Mouse (Mus musculus): ENCODE results near the gene Sdsl.
A peak's percentile ranks its signal among the peaks of the same experiment; 100 is the strongest.
"Not testable (repeated sequence)": the region's sequence is repeated elsewhere in the genome, so short reads cannot be mapped to it uniquely, and the experiment has no call there.

The Sdsl gene

DNA sequence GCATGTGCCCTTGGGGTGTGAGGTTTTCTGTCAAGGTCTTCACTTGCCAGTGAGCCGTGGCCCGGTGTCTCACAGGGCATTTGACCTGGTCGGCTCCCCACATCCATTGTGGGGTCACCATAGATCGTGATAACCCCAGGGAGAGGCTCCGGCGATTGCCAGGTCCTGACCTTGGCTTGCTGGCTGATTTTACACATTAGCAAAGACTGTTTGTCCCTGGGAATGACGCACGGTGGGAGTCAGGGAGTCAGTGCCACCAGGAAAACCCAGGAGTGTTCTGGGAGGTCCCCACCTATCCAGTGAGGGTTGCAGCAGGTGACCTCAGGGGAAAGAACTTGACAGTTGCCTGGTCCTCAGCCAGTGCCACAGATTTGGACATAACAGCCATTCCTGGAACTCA is at the start of gene Sdsl:
Gene Sdsl (minus strand): TSS at position 41 of the 400 bp plus-strand sequence.
- no peak for DNase-seq

DNA sequence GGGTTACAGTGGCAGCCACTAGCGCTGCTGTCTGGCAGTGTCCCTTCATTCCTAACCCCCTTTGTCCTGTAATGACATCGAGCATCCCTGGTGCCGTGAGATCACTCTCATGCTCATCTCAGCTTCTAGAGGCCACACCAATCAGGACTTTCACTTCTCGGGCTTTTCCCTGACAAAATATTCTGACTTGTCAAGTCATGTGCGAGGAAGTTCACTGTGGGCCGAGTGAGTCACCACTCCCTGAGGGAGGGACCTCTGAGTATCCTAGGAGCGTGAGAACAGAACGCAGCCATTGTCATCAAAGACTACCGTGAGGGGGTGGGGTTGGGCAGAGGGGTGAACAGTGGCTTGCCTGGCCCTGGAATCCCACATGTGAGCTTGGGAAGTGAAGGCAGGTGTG is 44.9 kb upstream of the Sdsl start:
- peak; percentile 42 for DNase-seq

DNA sequence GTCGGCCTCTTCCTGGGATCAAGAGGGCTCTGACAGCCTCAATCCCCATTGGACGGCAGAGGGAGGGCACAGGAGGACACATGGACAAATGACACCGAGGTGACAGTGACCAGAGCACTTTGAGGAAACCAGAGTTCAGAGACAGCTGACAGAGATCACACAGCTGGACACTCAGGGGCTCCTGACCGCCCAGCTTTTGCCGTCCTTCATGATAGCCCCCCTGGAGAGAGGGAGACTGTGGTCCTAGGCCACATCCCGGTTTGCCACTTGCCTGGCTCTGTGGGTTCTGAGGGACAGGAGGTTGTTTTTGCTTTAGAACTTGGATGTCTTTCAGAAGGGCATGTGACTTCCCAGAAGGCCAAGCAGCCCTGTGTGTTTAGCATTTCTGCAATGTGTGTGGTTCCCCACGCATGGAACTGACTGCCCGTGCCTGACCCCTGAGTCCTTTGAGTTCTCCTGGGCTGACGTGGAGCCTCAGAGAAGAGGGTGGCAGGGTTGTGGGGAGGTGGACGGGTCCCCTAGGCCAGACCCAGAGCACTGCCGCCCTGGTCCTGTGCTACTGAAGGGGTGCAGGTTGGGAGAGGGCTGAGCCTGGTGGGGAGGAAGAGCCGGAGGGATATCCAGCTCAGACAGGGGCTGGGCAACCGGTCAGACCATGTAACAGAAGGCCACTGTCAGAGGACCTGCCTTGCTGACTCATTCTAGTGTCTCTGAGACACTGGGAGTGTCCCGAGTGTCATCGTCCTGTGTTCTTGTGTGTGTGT is 43.8 kb upstream of the Sdsl start:
- peak; percentile 56 for DNase-seq

DNA sequence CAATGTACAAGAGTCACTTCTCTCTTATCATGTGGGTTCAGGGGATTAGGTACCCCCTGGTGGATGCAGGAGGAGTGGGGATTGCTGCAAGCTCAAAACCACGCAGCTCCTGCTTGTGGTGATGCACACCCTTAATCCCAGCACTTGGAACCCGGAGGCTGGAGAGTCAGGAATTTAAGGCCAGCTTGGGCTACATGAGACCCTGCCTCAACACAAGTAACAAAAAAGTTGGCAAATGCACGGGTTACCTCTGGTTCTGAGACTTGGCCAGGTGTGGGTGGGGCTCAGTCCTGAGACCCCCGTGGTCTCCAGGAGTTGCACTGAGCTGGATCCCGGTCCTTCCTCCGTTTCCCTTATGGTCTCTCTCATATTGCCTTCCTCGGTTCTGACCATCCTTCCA is 42.8 kb upstream of the Sdsl start:
- no peak for DNase-seq

DNA sequence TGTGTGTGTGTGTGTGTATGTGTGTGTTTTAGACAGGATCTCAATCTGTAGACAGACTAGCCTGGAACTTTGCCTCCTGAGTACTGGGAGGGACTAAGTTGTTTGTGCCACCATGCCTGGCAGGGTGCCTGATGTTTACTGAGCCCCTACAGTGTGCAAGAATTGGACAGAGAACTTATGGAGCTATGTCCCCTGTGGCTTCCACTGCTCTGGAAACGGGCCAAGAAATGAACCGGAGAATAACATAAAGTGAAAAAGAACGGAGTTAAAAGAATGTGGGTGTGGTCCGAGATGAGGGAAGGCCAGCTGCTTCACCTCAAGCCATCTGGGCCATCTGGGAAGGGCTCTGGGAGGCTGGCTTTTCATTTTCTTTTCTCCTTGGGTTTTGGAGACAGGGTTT is 42.1 kb upstream of the Sdsl start:
- DNase-seq, result peak; percentile 82

DNA sequence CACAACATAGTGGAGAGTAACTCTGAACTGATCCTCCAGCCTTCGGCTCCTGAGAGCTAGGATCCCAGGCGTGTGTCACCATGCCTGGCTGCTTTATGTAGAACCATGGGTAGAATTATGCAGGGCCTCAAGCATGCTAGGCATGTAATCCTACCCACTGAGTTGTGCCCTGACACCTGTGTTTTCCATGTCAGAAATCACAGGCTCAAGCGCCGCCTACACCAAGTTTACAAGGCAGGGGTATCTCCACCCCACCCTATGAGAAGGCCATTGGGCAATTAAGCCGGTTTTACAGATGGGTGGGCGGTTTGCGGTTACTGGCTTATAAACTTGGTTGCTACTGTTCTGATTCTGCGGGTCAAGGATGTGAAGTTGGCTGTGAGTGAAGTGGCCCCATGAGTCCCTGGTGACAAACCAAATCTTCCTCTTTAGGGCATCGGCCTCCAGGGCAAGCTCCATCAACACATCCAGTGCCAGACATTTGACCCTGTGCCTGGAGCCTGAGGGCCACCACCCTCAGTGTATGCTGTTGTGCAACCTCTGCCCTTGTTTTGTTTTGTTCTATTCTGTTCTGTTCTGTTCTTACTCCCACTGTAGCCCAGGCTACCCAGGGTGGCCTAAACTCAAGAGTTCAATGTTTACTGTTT is 41.5 kb upstream of the Sdsl start:
- DNase-seq, result peak; percentile 27

DNA sequence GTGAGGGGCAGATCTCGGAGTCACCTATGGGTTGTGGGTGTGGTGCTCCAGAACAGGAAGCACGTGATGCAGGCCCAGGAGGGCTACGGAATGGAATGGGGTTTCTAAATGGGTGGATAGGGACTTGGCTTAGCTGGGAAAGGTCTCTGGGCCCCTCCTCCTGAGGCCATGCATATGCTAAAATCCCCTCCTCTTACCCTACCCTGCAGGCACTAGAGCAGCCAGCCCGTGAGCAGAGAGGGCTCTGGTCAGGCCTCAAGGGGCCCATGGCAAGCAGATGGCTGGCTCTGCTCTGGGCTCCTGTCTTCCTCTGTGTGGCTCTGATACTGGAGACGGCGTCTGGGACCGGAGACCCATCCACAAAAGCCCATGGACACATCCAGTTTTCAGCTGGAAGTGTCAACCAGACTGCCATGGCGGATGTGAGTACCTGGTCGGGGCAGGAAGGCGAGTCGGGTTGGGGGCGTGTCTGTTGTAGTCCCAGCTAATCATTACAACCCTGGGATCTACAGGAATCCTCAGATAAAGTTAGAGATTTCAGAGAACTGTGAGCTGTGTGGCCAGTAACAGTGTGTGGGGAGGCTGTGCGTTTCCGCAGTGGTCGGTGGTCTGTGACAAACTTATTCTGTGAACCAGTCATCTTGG is 40.4 kb upstream of the Sdsl start:
- no peak for DNase-seq

DNA sequence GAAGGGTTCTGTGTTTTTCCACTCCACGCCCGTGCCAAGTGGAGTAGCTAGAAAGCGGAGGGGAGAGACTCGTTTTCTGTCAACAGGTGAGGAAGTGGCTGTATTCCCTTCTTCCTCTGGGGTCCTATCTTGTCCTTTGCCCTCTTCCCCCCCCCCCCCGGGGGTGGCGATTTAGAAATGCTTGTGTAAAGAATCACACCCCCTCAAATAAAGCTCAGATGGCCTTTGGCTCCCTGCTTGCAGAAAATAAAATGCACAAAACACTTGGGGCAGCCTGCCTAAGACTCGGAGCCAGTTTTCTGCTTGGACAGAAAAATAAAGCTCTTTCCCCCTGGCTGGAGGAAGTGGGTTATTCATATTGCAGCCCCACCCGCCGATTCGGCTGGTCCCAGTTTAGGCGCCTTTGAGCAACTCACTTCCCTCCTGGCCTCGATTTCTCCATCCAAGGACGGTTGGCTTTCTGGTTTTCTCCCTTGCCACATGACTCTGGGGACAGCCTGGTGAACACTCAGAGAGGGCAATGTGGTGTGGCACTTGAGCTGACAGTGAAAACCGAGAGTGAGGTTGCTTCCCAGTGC is 39.1 kb upstream of the Sdsl start:
- DNase-seq, result peak; percentile 57

DNA sequence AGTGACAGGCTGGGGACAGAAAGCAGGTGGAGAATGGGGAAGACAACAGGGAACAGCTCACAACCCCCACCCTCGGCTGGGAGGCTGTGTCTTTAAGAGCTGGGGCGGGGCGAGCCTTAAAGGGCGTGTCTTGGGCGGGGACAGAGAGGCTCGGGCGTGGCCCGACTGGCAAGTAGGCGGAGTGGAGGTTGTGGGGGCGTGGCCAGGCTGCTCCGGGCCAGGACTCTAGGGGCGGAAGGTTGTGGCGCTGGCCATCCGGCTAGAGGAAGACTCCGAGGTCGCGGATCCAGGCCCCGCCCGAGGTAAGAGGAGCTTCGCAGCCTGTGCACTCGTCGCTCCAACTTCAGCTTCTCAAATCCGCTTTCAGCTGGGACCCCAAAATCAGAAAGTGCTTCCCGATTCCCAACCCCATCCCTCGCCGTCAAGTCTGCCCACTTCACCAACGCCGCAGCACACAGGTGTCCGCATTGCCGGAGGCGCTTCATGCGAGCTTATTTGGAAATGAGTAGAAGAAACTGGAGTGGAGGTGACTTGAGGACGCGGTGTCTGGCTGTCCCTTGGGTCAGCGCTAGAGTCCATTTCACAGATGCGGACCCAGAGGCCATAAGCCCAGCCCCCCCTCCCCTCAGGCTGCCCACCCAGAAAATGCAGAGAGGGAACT is 38.5 kb upstream of the Sdsl start, which contains the start of gene Slc8b1:
Gene Slc8b1 (plus strand): TSS at position 187 of the 661 bp plus-strand sequence.
- peak; percentile 97 for DNase-seq

DNA sequence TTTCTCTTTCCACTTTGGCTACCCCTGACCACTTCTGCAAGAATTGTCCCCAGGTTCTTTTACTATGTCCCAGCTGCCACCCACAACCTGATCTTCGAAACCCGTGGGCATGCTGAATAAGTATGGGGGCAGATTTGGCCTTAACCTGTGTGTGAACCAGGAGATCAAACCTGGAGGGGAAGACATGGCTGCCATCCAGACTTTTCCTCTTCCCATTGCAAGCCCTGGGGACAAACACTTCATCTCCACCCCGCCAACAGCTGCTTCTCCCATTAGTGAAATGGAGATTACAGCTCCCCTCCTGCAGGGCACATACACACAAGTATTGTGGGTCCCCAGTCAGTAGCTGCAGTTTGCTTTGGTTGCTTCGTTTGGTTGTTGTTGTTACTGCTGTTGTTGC is 34.7 kb upstream of the Sdsl start:
- DNase-seq, result peak; percentile 39

DNA sequence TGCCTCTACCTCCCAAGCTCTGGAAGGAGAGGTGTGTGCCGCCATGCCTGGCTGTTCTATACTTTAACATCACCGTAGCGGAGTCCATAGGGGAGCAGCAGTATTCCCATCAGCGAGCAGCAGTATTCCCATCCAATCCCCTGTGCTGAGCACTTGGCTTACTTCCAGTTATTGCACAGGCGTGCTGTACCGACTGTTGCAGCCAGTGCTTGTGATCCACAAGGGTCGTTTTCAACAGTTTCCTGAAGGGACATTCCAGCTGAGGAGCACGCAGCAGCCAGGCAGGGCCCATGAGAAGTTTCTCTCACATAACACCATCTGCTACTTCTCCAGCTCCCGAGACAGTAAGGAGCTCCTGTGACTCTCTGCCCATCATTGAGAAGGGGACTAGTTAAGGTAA is 33.9 kb upstream of the Sdsl start:
- DNase-seq, result no peak

DNA sequence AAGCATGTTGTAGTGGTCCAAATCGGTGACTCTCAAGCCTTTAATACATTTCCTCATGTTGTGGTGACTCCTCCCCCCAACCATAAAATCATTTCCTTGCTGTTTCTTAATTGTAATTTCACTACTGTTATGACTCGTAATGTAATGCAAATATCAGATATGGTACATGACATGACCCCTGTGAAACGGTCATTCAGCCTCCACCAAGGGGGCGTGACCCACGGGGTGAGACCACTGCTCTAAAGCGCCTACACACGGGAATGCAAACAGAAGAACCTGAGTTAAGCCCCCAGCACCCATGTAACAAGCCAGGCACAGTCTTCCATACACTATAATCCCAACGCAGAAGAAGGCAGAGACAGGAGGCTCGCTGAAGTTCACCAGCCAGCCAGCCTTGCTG is 33.2 kb upstream of the Sdsl start:
- no peak for DNase-seq

DNA sequence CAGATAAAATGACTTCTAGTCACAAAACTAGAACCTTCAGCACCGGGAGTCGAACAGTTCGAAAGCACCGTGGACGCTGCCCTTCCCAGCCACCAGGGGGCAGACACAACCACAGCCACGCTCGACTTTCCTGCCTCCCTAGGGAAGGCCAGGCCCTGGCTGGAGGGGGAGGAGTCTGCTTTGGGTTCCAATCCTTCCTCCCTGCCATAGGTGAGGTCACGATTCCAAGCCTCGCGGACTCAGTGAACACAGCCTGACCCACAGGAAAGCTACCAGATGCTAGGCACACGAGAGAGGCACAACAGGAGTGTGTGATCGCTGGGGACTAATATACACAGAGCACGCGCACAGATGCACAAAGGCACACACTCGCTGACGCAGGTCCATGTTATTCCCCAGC is 32.8 kb upstream of the Sdsl start:
- DNase-seq, result peak; percentile 88

DNA sequence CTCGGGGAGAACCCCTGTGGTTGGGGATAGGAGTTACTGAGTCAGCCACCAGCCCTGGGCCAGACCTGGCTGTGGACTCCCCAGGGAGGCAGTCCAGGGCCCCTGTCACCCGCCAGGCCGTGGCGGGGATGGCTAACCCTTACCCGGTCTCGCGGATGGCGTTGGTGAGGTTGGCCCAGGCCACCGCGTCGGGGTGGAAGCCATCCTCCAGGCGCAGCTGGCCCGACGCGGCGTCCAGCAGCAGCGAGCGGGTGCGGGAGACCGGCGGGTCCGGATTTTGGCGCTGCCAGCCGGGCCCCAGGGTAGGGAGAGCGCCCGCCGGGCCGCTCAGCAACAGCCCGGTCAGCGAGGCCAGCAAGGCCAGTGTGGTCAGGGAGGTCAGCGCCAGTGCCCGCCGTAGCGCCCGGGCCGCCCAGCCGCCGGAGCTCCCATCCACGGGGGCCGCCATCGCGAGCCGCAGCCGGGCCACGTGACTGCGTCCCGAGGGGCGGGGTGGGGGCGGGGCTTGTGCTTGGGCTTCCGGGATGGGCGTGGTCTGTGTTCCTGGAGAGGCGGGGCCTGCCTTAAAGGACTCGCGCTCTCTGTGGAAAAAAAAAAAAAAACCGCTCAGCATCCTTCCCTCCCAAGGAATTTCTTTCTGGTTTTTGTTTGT is 30.7 kb upstream of the Sdsl start, which contains the start of gene Plbd2:
Gene Plbd2 (minus strand): TSS at position 482 of the 652 bp plus-strand sequence.
- DNase-seq, result peak; percentile 84

DNA sequence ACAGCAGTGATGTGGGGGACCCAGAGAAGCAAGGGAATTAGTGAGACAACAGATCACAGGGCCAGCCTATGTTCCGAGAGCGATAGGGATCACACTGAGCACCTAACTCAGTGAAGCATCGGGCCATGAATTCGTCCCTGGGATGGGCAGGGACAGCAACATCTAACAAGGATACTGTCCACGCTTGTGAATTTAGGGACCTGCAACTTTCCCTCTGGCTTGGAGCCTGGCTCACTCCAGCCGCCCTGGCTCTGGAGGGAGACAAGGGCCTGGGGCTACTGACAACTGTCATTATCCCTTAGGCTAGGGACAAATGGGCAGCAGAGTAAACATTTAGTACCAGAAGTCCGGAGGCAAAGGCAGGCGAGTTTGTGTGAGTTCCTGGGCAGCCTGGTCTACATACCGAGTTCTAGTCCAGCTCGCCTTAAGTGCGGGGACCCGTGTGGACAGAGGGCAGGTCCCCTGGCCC is 30.1 kb upstream of the Sdsl start:
- DNase-seq, result no peak

DNA sequence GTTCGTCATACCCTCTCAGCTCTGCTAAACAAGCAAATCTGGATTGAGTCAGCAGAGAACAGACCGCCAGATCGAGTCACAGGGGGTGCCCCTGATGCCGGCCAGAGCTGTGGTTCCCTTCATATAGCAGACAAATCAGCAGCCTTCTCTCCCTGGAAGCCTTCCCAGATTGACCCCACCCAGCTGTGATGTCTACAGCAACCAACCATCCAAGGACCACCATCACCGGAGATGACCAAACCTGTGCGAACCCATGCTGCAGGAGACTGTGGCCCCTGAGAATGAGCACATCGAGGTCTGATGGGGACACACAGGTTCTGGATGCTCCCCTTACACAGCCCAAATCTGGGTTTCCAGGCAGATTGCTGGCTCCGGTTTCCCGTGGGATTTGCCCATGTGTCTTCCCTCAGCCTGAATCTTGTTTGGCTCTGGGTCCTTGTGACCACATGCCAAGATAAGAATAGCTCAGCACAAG is 29.6 kb upstream of the Sdsl start:
- no peak for DNase-seq

DNA sequence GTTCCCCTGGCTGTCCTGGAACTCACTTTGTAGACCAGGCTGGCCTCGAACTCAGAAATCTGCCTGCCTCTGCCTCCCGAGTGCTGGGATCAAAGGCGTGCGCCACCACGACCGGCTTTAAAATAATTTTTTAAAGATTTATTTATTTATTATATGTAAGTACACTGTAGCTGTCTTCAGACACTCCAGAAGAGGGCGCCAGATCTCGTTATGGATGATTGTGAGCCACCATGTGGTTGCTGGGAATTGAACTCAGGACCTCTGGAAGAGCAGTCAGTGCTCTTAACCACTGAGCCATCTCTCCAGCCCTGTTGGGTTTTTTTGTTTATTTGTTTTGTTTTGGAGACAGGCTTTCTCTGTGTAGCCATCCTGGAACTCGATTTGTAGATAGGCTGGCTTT is 28.0 kb upstream of the Sdsl start:
- not testable (repeated sequence) for DNase-seq

DNA sequence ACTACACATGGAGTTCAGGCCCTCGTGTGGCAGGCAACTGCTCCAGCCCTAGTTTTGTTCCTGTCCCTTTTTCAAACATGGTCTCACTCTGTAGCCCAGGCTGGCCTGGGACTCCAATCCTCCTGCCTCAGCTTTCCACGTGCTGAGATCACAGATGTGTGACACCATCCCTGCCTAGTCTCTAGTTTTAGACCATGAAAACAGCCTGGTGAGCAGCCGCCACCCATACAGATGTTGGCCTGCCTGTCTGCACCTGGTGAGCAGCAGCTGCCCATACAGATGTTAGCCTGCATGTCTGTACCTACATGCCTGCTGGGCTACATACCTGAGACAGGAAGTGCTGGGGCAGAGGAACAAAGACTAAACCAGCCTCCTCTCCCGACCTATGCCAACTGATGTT is 26.6 kb upstream of the Sdsl start:
- DNase-seq, result no peak

DNA sequence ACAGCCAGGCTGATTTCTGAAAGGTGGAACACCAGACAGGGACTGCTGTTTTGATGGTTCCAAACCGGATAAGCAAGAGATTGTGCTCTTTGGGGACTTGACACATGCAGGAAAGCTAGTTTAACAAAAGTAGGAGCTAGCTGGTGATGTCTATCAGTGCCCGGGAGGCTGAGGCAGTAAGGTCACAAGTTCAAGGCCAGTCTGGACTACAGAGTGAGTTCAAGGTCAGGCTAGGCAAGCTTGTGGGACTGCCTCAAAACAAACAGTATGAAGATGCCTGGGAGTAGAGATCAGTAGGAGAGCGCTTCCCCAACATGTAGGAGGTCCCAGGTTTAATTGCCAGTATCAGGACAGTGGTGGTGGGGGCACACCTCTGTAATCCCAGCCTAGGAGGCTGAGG is 24.5 kb upstream of the Sdsl start:
- DNase-seq, result no peak

DNA sequence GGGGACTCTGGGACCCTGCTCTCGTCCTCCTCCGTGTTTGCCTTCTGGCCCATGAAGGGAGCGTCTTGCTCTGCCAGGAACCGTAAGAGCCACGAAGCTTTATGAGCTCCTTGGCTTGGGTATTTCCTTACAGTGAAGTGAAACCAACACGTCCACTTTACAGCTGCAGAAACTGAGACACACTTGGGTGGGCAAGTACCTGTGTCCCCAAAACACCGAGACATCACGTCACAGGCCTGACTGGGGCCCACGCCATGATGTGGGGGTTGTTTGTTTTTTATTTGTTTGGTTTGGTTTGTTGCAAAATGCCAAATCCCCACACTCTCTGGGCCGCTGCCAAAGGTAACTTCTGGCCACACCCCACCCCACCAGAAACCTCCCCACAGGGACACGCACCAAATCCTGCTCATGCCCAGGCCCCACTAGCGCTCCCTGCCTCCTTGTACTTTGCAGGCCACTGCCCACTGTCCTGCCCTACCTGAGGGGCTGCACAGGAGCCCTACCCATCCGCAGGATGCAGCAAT is 23.2 kb upstream of the Sdsl start:
- no peak for DNase-seq

DNA sequence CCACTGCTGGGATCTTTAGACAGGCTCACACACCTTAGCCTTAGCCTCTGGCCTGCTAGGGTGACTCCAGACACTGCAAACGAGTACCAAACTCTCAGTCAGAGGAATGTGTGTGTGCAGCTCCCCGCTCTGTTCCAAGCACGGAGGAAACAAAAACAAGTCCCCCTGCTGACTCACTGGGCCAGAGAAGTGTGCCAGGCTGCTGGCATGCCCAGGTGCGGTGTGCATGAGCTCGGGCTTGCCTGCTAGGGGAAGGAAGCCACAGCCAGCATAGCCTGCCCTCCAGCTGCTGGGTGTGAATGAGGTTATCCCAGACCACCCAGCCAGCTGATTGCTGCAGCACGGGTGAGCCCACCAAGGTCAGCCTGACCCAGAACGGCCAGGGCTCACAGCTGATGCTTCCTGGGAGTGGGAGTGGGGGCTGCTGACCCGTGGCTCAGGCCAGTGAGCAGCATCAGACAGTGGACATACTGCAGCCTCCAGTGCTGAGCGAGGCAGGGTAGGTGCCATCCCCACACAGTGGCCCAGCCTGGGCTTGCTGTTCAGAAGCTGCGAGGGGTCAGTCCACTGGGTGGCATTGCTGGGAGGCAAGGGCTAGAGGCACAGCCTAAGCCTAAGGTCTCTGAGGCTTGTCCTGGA is 22.6 kb upstream of the Sdsl start:
- no peak for DNase-seq
